Mouse (Mus musculus) embryonic fibroblast, embryonic 13.5 days (primary cell): ENCODE measurements around the gene Fam53b.

Experiments
- CTCF ChIP-seq: IDR thresholded peaks from 2 replicates; pipeline ENCODE4 v1.5.1; 2011; ENCODE audit warnings: mild to moderate bottlenecking, control low read depth, low read length, moderate library complexity, borderline replicate concordance; ENCODE audit not compliant: insufficient read depth
- POLR2A ChIP-seq: IDR thresholded peaks from 2 replicates; pipeline ENCODE4 v1.6.1; 2011; ENCODE audit warnings: low read depth, mild to moderate bottlenecking, control low read depth, low read length, moderate library complexity

DNA sequence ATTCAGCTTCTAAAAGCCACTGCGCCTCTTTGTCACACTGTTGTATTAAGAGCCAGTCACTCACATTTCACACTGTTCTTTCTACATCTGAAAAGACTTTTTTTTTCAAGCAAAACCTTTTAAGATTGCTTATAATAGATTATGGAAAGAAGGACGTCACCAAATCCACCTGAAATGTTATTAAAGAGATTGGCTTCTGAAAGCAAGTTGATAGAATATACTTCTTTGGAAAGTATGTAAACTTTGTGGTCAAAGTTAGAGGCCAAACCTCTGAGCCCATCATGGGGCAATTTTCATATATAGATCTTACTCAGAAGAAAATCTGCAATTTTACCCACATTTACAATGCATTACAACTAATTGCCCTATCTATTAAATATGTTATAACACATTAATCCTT is 2.8 kb upstream of the Fam53b start:
- no peak for TF ChIP-seq POLR2A
- TF ChIP-seq CTCF = no peak
